Mouse (Mus musculus) intestine, embryonic 14.5 days (tissue): ENCODE measurements at regions not wholly inside any gene's neighbourhood (a gene's known extent, or its start where the extent isn't known, plus 50 kb on each side); places are given as distances from the start of the nearest gene placed in this dataset.

Source experiments
- ATAC-seq: fragments of 200-750 bp; cut with Nextera tagmentation; replicated peaks from 2 replicates; pipeline ENCODE4 v1.8.0; 2017; ENCODE audit warnings: low read depth, moderate number of reproducible peaks, moderate TSS enrichment, moderate library complexity; ENCODE audit not compliant: low FRiP score, low TSS enrichment
- DNase-seq: peaks from one replicate; pipeline ENCODE4 v3.0.0-alpha.2; 2018; ENCODE audit warnings: low spot score
- H3K27ac ChIP-seq: fragments of 300-500 bp; sonication (generic); 2 replicates; pipeline ENCODE4 v1.5.1; 2014; ENCODE audit warnings: low read depth, mild to moderate bottlenecking, control low read depth
- H3K27me3 ChIP-seq: fragments of 300-500 bp; sonication (generic); replicated peaks from 2 replicates; pipeline ENCODE4 v1.6.1; 2014; ENCODE audit warnings: low read length, control low read depth; ENCODE audit not compliant: control insufficient read depth, insufficient read depth
- H3K36me3 ChIP-seq: fragments of 300-500 bp; sonication (generic); 2 replicates; pipeline ENCODE4 v1.6.1; 2014; ENCODE audit warnings: low read length, control low read depth; ENCODE audit not compliant: control insufficient read depth, insufficient read depth
- H3K4me1 ChIP-seq: fragments of 300-500 bp; sonication (generic); replicated peaks from 2 replicates; pipeline ENCODE4 v1.6.1; 2014; ENCODE audit warnings: low read length, control low read depth, mixed read lengths; ENCODE audit not compliant: control insufficient read depth, insufficient read depth
- H3K4me2 ChIP-seq: fragments of 300-500 bp; sonication (generic); 2 replicates; pipeline ENCODE4 v1.6.1; 2014; ENCODE audit warnings: low read length
- H3K4me3 ChIP-seq: fragments of 300-500 bp; sonication (generic); 2 replicates; pipeline ENCODE4 v1.5.1; 2014; ENCODE audit warnings: low read depth, low read length, control low read depth, mixed read lengths
- H3K9ac ChIP-seq: fragments of 300-500 bp; sonication (generic); 2 replicates; pipeline ENCODE4 v1.6.1; 2014; ENCODE audit warnings: mild to moderate bottlenecking, low read length
- H3K9me3 ChIP-seq: fragments of 300-500 bp; sonication (generic); 2 replicates; pipeline ENCODE4 v1.6.1; 2016; ENCODE audit warnings: low read length, control low read depth; ENCODE audit not compliant: control insufficient read depth
- WGBS: fragments of 180-500 bp; shearing (Covaris S2); extraction: QIAGEN DNeasy Blood & Tissue Kit; methylation state at CpG from one replicate; pipeline ENCODE4 v1.1.7; 2014; 5-methylcytosine and 5-hydroxymethylcytosine counted together

DNA sequence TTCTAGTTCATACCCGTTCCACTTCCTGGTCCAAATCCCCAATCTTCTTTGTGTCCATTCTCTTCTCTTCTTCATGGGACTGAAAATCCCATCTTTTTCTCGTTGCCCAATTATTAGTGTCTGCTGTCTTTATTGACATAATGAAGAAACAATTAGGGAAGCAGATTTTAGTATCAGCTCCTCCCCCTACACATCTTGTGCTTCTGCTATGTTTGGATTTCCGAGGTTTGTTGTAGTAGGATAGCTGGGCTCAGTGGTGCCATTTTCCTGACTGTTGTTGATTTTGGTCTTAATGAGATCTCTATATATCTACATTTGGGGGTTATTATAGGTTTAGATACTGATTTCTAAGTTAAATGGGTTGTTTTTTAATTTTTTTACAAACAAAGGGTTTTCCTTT, 849.5 kb downstream of the Brinp3 start:
- ATAC-seq (no peak), DNase-seq (no peak)
- Histone ChIP-seq H3K27ac (no peak overlapping the region), H3K9ac (no peak overlapping the region), H3K9me3 (no peaks in the 10 kb centered on the region), H3K4me2 (no peak overlapping the region), H3K4me1 (no peaks in the 10 kb centered on the region), H3K4me3 (no peak overlapping the region), H3K27me3 (no peaks in the 10 kb centered on the region), H3K36me3 (no peaks in the 10 kb centered on the region)
- 82% methylated on average over 3 of the region's 3 CpGs for WGBS
